Mouse (Mus musculus) forebrain, embryonic 16.5 days (tissue): ENCODE measurements around the gene Kif5c. TPM values are rescaled to one million over a fixed set of nuclear protein-coding genes. Genes with fewer than 3 reads are reported as not detected.

Experiments used
- ATAC-seq: fragments of 200-750 bp; cut with Nextera tagmentation; 2 replicates; pipeline ENCODE4 v1.8.0; 2017; ENCODE audit warnings: mild to moderate bottlenecking, moderate library complexity
- H3K27ac ChIP-seq: fragments of 300-500 bp; sonication (generic); 2 replicates; pipeline ENCODE4 v1.5.1; 2014; ENCODE audit warnings: low read length, control low read depth
- H3K27me3 ChIP-seq: fragments of 300-500 bp; sonication (generic); replicated peaks from 2 replicates; pipeline ENCODE4 v1.6.1; 2014; ENCODE audit warnings: low read length; ENCODE audit not compliant: control insufficient read depth, insufficient read depth
- H3K36me3 ChIP-seq: fragments of 300-500 bp; sonication (generic); 2 replicates; pipeline ENCODE4 v1.6.1; 2014; ENCODE audit not compliant: control insufficient read depth, insufficient read depth
- H3K4me1 ChIP-seq: fragments of 300-500 bp; sonication (generic); replicated peaks from 2 replicates; pipeline ENCODE4 v1.6.1; 2014; ENCODE audit warnings: low read length; ENCODE audit not compliant: control insufficient read depth, insufficient read depth
- H3K4me2 ChIP-seq: fragments of 300-500 bp; sonication (generic); 2 replicates; pipeline ENCODE4 v1.6.1; 2014; ENCODE audit warnings: mild to moderate bottlenecking, low read length, control low read depth
- H3K4me3 ChIP-seq: fragments of 300-500 bp; sonication (generic); replicated peaks from 2 replicates; pipeline ENCODE4 v1.5.1; 2014; ENCODE audit warnings: mild to moderate bottlenecking, low read length, control low read depth
- H3K9ac ChIP-seq: fragments of 300-500 bp; sonication (generic); replicated peaks from 2 replicates; pipeline ENCODE4 v1.6.1; 2014; ENCODE audit warnings: low read depth, low read length, control low read depth
- H3K9me3 ChIP-seq: fragments of 300-500 bp; sonication (generic); 2 replicates; pipeline ENCODE4 v1.6.1; 2016; ENCODE audit warnings: low read length; ENCODE audit not compliant: control insufficient read depth
- WGBS: fragments of 180-500 bp; shearing (Covaris S2); extraction: QIAGEN DNeasy Blood & Tissue Kit; methylation state at CpG from one replicate; pipeline ENCODE4 v1.1.7; 2014; 5-methylcytosine and 5-hydroxymethylcytosine counted together
- polyA plus RNA-seq: library from polyadenylated mRNA; unstranded; fragments of >200 nt; fragmentation: Nextera tagmentation; extraction: Ambion mirVana; gene quantifications from 2 replicates; pipeline ENCODE4 v1.2.1, GENCODE M21; 2015

Gene Kif5c
- polyA plus RNA-seq, 1 experiment from 2014 or later, result 180 TPM

DNA sequence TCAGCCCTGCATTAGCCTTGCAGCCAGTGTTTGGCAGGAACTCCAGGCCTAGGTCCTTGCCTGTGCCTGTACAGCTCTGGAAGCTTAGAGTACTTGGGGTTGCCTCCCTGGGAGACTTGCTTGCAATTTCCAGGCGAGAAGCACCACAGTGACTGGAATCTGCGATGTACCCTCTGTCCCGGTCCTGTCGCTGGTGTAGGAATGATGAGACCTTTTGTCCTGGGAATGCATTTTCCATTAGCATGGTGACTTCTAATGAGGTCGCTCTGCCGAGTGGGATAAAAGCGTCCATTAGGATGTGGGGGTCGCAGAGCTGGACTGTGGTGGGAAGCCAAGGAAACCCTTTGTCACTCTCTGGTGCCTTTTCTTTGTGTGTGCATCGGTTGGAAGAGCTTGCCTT, 14.1 kb downstream of the Kif5c start:
- H3K9ac ChIP-seq, result peak overlapping the region; percentile 18; the same call in 1 of the 2 replicates
- no peaks in the 10 kb centered on the region for H3K36me3 ChIP-seq
- H3K4me1 ChIP-seq, result peaks cover 33% of the 10 kb centered on the region
- no peak for ATAC-seq
- H3K4me3 ChIP-seq, result no peak overlapping the region
- H3K9me3 ChIP-seq, result no peaks in the 10 kb centered on the region
- peak overlapping the region; percentile 10; the same call in 1 of the 2 replicates for H3K4me2 ChIP-seq
- 13% methylated on average over 9 of the region's 9 CpGs for WGBS
- H3K27ac ChIP-seq, result peak overlapping the region; percentile 53; the same call in 1 of the 2 replicates
- no peaks in the 10 kb centered on the region for H3K27me3 ChIP-seq

DNA sequence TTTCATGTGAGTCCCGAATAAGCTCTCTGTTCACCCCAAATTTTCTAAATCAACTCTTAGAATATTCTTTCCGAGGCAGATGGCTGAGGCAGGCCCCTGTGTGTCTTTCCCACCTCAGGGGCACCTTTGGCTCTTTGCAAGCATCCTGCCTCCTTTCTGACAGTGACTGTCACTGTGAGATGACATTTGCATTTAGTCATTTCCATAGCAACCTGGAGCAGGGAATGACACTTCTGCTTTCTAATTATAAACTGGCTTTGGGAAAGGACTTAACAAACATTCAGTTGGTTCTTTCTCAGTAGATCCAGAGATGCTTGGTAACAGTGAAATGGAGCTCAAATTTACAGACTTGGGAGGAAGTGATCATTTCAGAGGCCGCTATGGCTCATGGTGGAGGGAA, 23.7 kb downstream of the Kif5c start:
- H3K36me3 ChIP-seq, result no peaks in the 10 kb centered on the region
- no peaks in the 10 kb centered on the region for H3K9me3 ChIP-seq
- H3K4me3 ChIP-seq, result no peak overlapping the region
- H3K27me3 ChIP-seq, result no peaks in the 10 kb centered on the region
- peak; percentile 16; the same call in 1 of the 2 replicates for ATAC-seq
- H3K9ac ChIP-seq, result no peak overlapping the region
- WGBS, result 77% methylated on average over 3 of the region's 3 CpGs
- peak overlapping the region; percentile 23 for H3K4me2 ChIP-seq
- H3K4me1 ChIP-seq, result peaks cover 40% of the 10 kb centered on the region
- peak overlapping the region; percentile 75 for H3K27ac ChIP-seq

- ATAC-seq, result no peak
- Histone ChIP-seq H3K36me3 (no peaks in the 10 kb centered on the region), H3K9ac (no peak overlapping the region), H3K27ac (no peak overlapping the region), H3K4me2 (no peak overlapping the region), H3K4me3 (no peak overlapping the region), H3K9me3 (no peaks in the 10 kb centered on the region), H3K27me3 (no peaks in the 10 kb centered on the region), H3K4me1 (peaks cover 41% of the 10 kb centered on the region)
- WGBS, result 89% methylated on average over 8 of the region's 8 CpGs
These were observed 24.7 kb downstream of the Kif5c start for GRCm38 (mm10) chr2:49643756-49644155.

GRCm38 (mm10) chr2:49647591-49647990, 28.5 kb downstream of the Kif5c start:
- 86% methylated on average over 6 of the region's 6 CpGs for WGBS

DNA sequence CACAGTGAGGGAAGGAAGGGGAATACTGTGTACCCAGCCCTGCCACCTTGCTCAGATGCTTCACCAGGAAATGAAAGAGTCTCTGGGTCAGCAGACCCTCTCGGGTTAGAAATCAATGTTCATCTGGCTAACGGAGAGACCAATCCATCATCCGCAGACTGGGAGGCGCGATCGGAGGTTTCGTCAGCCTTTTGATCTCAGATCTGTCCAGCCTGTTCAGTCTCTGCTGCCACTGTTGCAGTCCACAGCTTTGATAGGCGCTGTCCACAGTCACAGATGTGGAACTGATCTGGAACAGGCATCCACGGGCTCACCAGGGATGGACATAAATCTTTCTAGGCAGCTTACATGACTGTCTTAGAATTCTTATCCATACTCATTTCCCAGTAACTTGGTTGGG, 29.2 kb downstream of the Kif5c start:
- Histone ChIP-seq H3K27me3 (no peaks in the 10 kb centered on the region), H3K4me1 (peaks cover 24% of the 10 kb centered on the region), H3K27ac (no peak overlapping the region), H3K4me2 (no peak overlapping the region), H3K9ac (no peak overlapping the region), H3K9me3 (no peaks in the 10 kb centered on the region), H3K4me3 (no peak overlapping the region), H3K36me3 (no peaks in the 10 kb centered on the region)
- ATAC-seq, result no peak
- 87% methylated on average over 9 of the region's 9 CpGs for WGBS

More at GRCm38 (mm10) chr2:49647591-49647990, 28.5 kb downstream of the Kif5c start:
- no peak overlapping the region for H3K9ac ChIP-seq
- no peaks in the 10 kb centered on the region for H3K27me3 ChIP-seq
- H3K4me3 ChIP-seq, result no peak overlapping the region
- no peak for ATAC-seq
- no peak overlapping the region for H3K4me2 ChIP-seq
- no peaks in the 10 kb centered on the region for H3K36me3 ChIP-seq
- no peaks in the 10 kb centered on the region for H3K9me3 ChIP-seq
- H3K4me1 ChIP-seq, result peaks cover 32% of the 10 kb centered on the region
- no peak overlapping the region for H3K27ac ChIP-seq

- Histone ChIP-seq H3K36me3 (no peaks in the 10 kb centered on the region), H3K4me2 (no peak overlapping the region), H3K4me1 (peaks cover 23% of the 10 kb centered on the region), H3K9me3 (no peaks in the 10 kb centered on the region), H3K27ac (0 out of 2 replicates have a peak overlapping the region, but pooled peaks have one; percentile 4), H3K4me3 (no peak overlapping the region), H3K27me3 (no peaks in the 10 kb centered on the region), H3K9ac (no peak overlapping the region; the same call in 1 of the 2 replicates)
- 90% methylated on average over 6 of the region's 6 CpGs for WGBS
- 0 out of 2 replicates have a peak, but pooled peaks have one; percentile 1 for ATAC-seq
These were observed 29.7 kb downstream of the Kif5c start for GRCm38 (mm10) chr2:49648806-49649205.

- H3K27ac ChIP-seq, result 0 out of 2 replicates have a peak overlapping the region, but pooled peaks have one; percentile 4
- ATAC-seq, result peak; percentile 12; the same call in 1 of the 2 replicates
- WGBS, result 47% methylated on average over 10 of the region's 10 CpGs
These were observed 30.1 kb downstream of the Kif5c start for GRCm38 (mm10) chr2:49649211-49649610.

DNA sequence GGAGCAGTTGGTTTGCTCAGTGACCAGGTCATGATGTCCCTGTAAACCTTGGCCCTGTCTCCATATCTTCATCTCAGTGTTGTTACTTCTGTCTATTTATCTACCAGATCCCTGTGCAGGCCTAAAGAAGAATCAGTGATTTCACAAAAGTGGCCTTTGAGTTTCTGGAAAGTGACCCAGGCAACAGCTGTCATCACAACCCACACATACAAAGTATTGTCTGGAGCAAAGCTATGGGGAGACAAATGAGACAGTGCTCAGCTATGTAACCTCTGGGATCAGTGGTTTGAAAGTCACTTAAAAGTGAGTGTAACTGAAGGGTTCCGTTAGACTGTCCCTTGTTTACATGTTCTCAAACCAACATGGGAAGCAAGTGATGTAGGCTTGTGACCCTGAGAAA, 32.6 kb downstream of the Kif5c start:
- peaks cover 41% of the 10 kb centered on the region for H3K4me1 ChIP-seq
- ATAC-seq, result no peak

More at GRCm38 (mm10) chr2:49649211-49649610, 30.1 kb downstream of the Kif5c start:
- no peak overlapping the region; the same call in 1 of the 2 replicates for H3K9ac ChIP-seq
- H3K27me3 ChIP-seq, result no peaks in the 10 kb centered on the region
- H3K36me3 ChIP-seq, result no peaks in the 10 kb centered on the region
- H3K4me3 ChIP-seq, result no peak overlapping the region
- H3K4me2 ChIP-seq, result no peak overlapping the region
- peaks cover 24% of the 10 kb centered on the region for H3K4me1 ChIP-seq
- H3K9me3 ChIP-seq, result no peaks in the 10 kb centered on the region

DNA sequence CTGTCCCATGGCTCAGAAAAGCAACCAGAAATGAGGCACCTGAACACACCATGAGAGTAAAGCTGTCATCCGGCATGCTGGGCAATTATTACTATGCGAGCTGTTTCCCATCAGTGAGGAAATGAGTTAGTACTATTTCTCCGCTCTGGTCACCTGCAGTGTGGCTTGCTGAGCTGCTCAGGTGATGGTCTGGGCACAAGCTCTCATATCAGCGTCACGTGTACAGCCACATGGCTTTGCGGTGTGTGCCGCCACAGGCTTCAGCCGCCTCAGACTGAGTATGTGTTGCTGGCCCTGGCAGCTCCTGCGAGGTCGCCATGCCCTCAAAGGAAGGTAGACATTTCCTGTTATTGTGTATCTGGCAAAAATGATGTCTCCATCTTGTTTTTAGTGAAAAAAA, 35.5 kb downstream of the Kif5c start:
- no peaks in the 10 kb centered on the region for H3K36me3 ChIP-seq
- no peak; the same call in 1 of the 2 replicates for ATAC-seq
- 78% methylated on average over 10 of the region's 10 CpGs for WGBS
- no peak overlapping the region for H3K4me2 ChIP-seq
- H3K27me3 ChIP-seq, result no peaks in the 10 kb centered on the region
- H3K9me3 ChIP-seq, result no peaks in the 10 kb centered on the region
- H3K9ac ChIP-seq, result no peak overlapping the region
- no peak overlapping the region for H3K27ac ChIP-seq
- H3K4me3 ChIP-seq, result no peak overlapping the region
- H3K4me1 ChIP-seq, result peaks cover 32% of the 10 kb centered on the region

More for the DNA sequence above, 32.6 kb downstream of the Kif5c start:
- 89% methylated on average over 1 of the region's 1 CpGs for WGBS
- Histone ChIP-seq H3K27ac (no peak overlapping the region), H3K9ac (no peak overlapping the region), H3K27me3 (no peaks in the 10 kb centered on the region), H3K9me3 (no peaks in the 10 kb centered on the region), H3K4me3 (no peak overlapping the region), H3K36me3 (no peaks in the 10 kb centered on the region), H3K4me2 (no peak overlapping the region)
